Mouse (Mus musculus): ENCODE measurements at regions not wholly inside any gene's neighbourhood (a gene's known extent, or its start where the extent isn't known, plus 50 kb on each side); places are given as distances from the start of the nearest gene placed in this dataset.

DNA sequence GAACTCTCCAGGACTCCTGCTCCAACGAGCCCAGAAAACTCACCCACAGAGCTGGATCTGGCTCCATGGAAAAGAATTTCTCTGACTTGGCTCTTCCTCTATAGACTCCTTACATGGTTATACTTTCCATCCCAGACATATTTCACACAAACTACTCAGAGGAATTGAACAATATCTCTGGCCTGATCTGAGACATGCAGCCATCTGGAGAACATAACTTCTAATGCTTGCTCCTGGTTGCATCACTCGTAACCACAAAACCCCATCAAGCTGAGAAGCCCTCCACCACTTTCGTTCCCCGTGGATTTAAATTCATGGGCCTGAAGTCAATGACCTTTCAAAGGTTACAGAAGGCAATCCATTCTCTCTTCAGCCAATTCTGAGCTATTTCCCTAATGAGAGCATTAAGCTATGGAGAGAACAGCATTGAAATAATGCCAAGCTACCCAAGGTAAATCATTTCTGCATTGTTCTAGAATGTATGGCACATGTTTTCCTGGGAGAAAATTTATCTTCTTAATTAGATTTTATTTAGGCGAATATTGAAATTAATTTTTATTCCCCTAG lies 294.0 kb upstream of the Acvr2a start:
- no peak for TF ChIP-seq MAX (IDR thresholded peaks at IDR 0.05)
- TF ChIP-seq MYOD1 (IDR thresholded peaks at IDR 0.05; ENCODE audit: control insufficient read depth, insufficient read length, low read depth): no peak

All from C2C12 (cell line).